11 mouse cellular contexts compared by ENCODE assay signal in the genomic region with DNA sequence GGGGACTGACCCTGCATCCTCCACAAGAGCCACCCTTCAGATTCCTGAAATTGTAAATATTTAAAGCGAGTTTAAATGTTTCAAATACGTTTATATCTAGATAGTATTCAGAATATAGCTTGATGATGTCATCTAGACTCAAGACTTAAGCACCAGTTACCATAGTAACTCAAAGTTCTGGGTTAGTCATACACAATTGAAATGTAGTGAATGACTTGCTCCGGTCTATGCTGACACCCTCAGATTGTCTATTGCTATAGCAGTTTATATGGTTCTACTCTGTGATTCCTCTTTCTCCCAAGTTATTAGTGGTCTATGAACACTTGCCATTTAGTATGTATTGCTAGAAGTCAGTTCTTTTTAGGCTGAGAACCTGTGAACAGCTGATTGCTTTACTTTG. TPM values are rescaled to one million over a fixed set of nuclear protein-coding genes. Genes with fewer than 3 reads are reported as not detected.
DNase-seq lines count a peak whose midpoint lies in the region; ATAC-seq and TF ChIP-seq lines count a peak whose summit lies in the region.
"Had no signal": no experiment of that assay in that cellular context is flagged by ENCODE, and none has a peak within 500 bp of the region (broad histone marks: within the 10 kb centered on the region; RNA-seq: fewer than 3 reads in every experiment).

No protein-coding gene starts in this region.

- TF ChIP-seq CTCF in lung, embryonic 14.5 days (IDR thresholded peaks at IDR 0.05; ENCODE audit: low read depth): peak; percentile 40

- no peaks in the 10 kb centered on the region for H3K27me3 ChIP-seq in forebrain, embryonic 14.5 days (replicated peaks; ENCODE audit: control insufficient read depth, insufficient read depth, low read length)
- no peaks in the 10 kb centered on the region for H3K27me3 ChIP-seq in forebrain, embryonic 12.5 days
- no peaks in the 10 kb centered on the region for H3K27me3 ChIP-seq in lung, embryonic 14.5 days (ENCODE audit: insufficient read depth, low read length)
- H3K27me3 ChIP-seq in forebrain, embryonic 16.5 days (replicated peaks; ENCODE audit: control insufficient read depth, insufficient read depth, low read length): no peaks in the 10 kb centered on the region
- H3K27me3 ChIP-seq in neural tube, embryonic 15.5 days (replicated peaks): no peaks in the 10 kb centered on the region
- H3K27me3 ChIP-seq: liver, embryonic 13.5 days had no signal

- WGBS in forebrain, embryonic 14.5 days: 67% methylated on average over 3 of the region's 3 CpGs
- WGBS in forebrain, embryonic 12.5 days: 80% methylated on average over 3 of the region's 3 CpGs
- WGBS in lung, embryonic 14.5 days: 43% methylated on average over 3 of the region's 3 CpGs
- WGBS in forebrain, embryonic 16.5 days: 67% methylated on average over 3 of the region's 3 CpGs
- WGBS in neural tube, embryonic 15.5 days: 73% methylated on average over 3 of the region's 3 CpGs

- H3K27ac ChIP-seq in forebrain, embryonic 14.5 days (ENCODE audit: low read depth, low read length): no peak overlapping the region
- H3K27ac ChIP-seq in forebrain, embryonic 12.5 days: no peak overlapping the region
- no peak overlapping the region for H3K27ac ChIP-seq in lung, embryonic 14.5 days (ENCODE audit: low read depth)
- H3K27ac ChIP-seq in forebrain, embryonic 16.5 days (ENCODE audit: low read length): no peak overlapping the region
- no peak overlapping the region for H3K27ac ChIP-seq in neural tube, embryonic 15.5 days (replicated peaks)
- H3K27ac ChIP-seq: liver, embryonic 13.5 days had no signal

- H3K4me3 ChIP-seq in forebrain, embryonic 14.5 days (ENCODE audit: low read depth, low read length): no peak overlapping the region
- no peak overlapping the region for H3K4me3 ChIP-seq in forebrain, embryonic 12.5 days (replicated peaks)
- no peak overlapping the region for H3K4me3 ChIP-seq in lung, embryonic 14.5 days (ENCODE audit: low read depth, low read length)
- H3K4me3 ChIP-seq in forebrain, embryonic 16.5 days (replicated peaks; ENCODE audit: low read length): no peak overlapping the region
- H3K4me3 ChIP-seq in neural tube, embryonic 15.5 days (replicated peaks): no peak overlapping the region
- H3K4me3 ChIP-seq: liver, embryonic 13.5 days had no signal

- ATAC-seq in forebrain, embryonic 14.5 days: no peak
- no peak for ATAC-seq in forebrain, embryonic 12.5 days (ENCODE audit: low FRiP score)
- peak; percentile 47; the same call in 1 of the 2 replicates for ATAC-seq in lung, embryonic 14.5 days (ENCODE audit: insufficient read depth)
- ATAC-seq in forebrain, embryonic 16.5 days: peak; percentile 90
- peak; percentile 76; the same call in 1 of the 2 replicates for ATAC-seq in neural tube, embryonic 15.5 days (ENCODE audit: low FRiP score)

- no peaks in the 10 kb centered on the region for H3K9me3 ChIP-seq in forebrain, embryonic 14.5 days (replicated peaks; ENCODE audit: control insufficient read depth, low read length)
- no peaks in the 10 kb centered on the region for H3K9me3 ChIP-seq in forebrain, embryonic 12.5 days
- no peaks in the 10 kb centered on the region for H3K9me3 ChIP-seq in lung, embryonic 14.5 days (ENCODE audit: low read depth, low read length)
- no peaks in the 10 kb centered on the region for H3K9me3 ChIP-seq in forebrain, embryonic 16.5 days (ENCODE audit: control insufficient read depth, low read length)
- H3K9me3 ChIP-seq in neural tube, embryonic 15.5 days (replicated peaks): no peaks in the 10 kb centered on the region
- H3K9me3 ChIP-seq: liver, embryonic 13.5 days had no signal

- peak; percentile 57 for DNase-seq in forebrain, embryonic 14.5 days (ENCODE audit: low spot score)
- peak; percentile 60 for DNase-seq in lung, embryonic 14.5 days
- no peak for DNase-seq in lung, postnatal 25 days (ENCODE audit: low spot score)
- DNase-seq in frontal cortex, postnatal 10 days (ENCODE audit: low spot score in 2 of 2): no peak
- no peak for DNase-seq in heart, adult 11 months
- DNase-seq: cerebellum, postnatal 14 days; liver, embryonic 13.5 days; right cerebral cortex, postnatal 4 days had no signal

- peaks cover 9% of the 10 kb centered on the region; the same call in 1 of the 2 replicates for H3K36me3 ChIP-seq in forebrain, embryonic 14.5 days (ENCODE audit: control insufficient read depth, insufficient read depth, low read length)
- peaks cover 9% of the 10 kb centered on the region for H3K36me3 ChIP-seq in forebrain, embryonic 12.5 days (replicated peaks)
- peaks cover 17% of the 10 kb centered on the region for H3K36me3 ChIP-seq in lung, embryonic 14.5 days (ENCODE audit: insufficient read depth)
- peaks cover 6% of the 10 kb centered on the region for H3K36me3 ChIP-seq in forebrain, embryonic 16.5 days (ENCODE audit: control insufficient read depth, insufficient read depth)
- peaks cover 8% of the 10 kb centered on the region for H3K36me3 ChIP-seq in neural tube, embryonic 15.5 days

- H3K4me1 ChIP-seq in forebrain, embryonic 14.5 days (ENCODE audit: control insufficient read depth, insufficient read depth, low read length): peaks cover 8% of the 10 kb centered on the region; the same call in 1 of the 2 replicates
- peaks cover 15% of the 10 kb centered on the region for H3K4me1 ChIP-seq in forebrain, embryonic 12.5 days
- H3K4me1 ChIP-seq in lung, embryonic 14.5 days (ENCODE audit: insufficient read depth): no peaks in the 10 kb centered on the region
- H3K4me1 ChIP-seq in forebrain, embryonic 16.5 days (replicated peaks; ENCODE audit: control insufficient read depth, insufficient read depth, low read length): peaks cover 7% of the 10 kb centered on the region
- H3K4me1 ChIP-seq in neural tube, embryonic 15.5 days: peaks cover 24% of the 10 kb centered on the region

- H3K9ac ChIP-seq in forebrain, embryonic 14.5 days (ENCODE audit: low read length): no peak overlapping the region
- H3K9ac ChIP-seq in forebrain, embryonic 12.5 days: no peak overlapping the region
- no peak overlapping the region for H3K9ac ChIP-seq in lung, embryonic 14.5 days
- no peak overlapping the region for H3K9ac ChIP-seq in forebrain, embryonic 16.5 days (replicated peaks; ENCODE audit: low read depth, low read length)
- no peak overlapping the region for H3K9ac ChIP-seq in neural tube, embryonic 15.5 days (replicated peaks)
- H3K9ac ChIP-seq: liver, embryonic 13.5 days had no signal

- H3K4me2 ChIP-seq in forebrain, embryonic 14.5 days (ENCODE audit: low read length): no peak overlapping the region
- H3K4me2 ChIP-seq in forebrain, embryonic 12.5 days: no peak overlapping the region
- H3K4me2 ChIP-seq in lung, embryonic 14.5 days: no peak overlapping the region
- no peak overlapping the region for H3K4me2 ChIP-seq in forebrain, embryonic 16.5 days (ENCODE audit: low read length)
- no peak overlapping the region for H3K4me2 ChIP-seq in neural tube, embryonic 15.5 days
- H3K4me2 ChIP-seq: liver, embryonic 13.5 days had no signal

RNA-seq across cellular contexts. Expression of gene Skil, which starts 14.2 kb away (rescaled TPM):
- polyA plus RNA-seq in forebrain, embryonic 14.5 days (2014; fragmentation: Nextera tagmentation; extraction: Ambion mirVana): 24.2 and 36.0 TPM in 2 replicates
- polyA plus RNA-seq in forebrain, embryonic 12.5 days (2016; fragmentation: Nextera tagmentation; extraction: Ambion mirVana): 40.1 and 40.2 TPM in 2 replicates
- polyA plus RNA-seq in lung, embryonic 14.5 days (2014; fragmentation: Nextera tagmentation; extraction: Ambion mirVana): 24.0 and 24.6 TPM in 2 replicates
- polyA plus RNA-seq in forebrain, embryonic 16.5 days (2015; fragmentation: Nextera tagmentation; extraction: Ambion mirVana): 30.8 and 32.3 TPM in 2 replicates
- polyA plus RNA-seq in neural tube, embryonic 15.5 days (2015; fragmentation: Nextera tagmentation; extraction: Ambion mirVana): 21.3 and 23.2 TPM in 2 replicates

RNA-seq across cellular contexts. Expression of gene Cldn11, which starts 40.6 kb away (rescaled TPM):
- polyA plus RNA-seq in forebrain, embryonic 14.5 days (2014; fragmentation: Nextera tagmentation; extraction: Ambion mirVana): 55.3 and 60.4 TPM in 2 replicates
- polyA plus RNA-seq in forebrain, embryonic 12.5 days (2016; fragmentation: Nextera tagmentation; extraction: Ambion mirVana): 33.1 TPM in 2 replicates
- 3.4 and 3.6 TPM in 2 replicates for polyA plus RNA-seq in lung, embryonic 14.5 days (2014; fragmentation: Nextera tagmentation; extraction: Ambion mirVana)
- 43.5 and 64.5 TPM in 2 replicates for polyA plus RNA-seq in forebrain, embryonic 16.5 days (2015; fragmentation: Nextera tagmentation; extraction: Ambion mirVana)
- polyA plus RNA-seq in neural tube, embryonic 15.5 days (2015; fragmentation: Nextera tagmentation; extraction: Ambion mirVana): 29.8 and 30.3 TPM in 2 replicates

Comparison
In these comparisons a context has a peak if more than half of its experiments do, and no peak if none do; other contexts are left out.
1. ATAC-seq: peak in lung, embryonic 14.5 days (single experiment), forebrain, embryonic 16.5 days (single experiment) and neural tube, embryonic 15.5 days (single experiment); none in forebrain, embryonic 14.5 days (single experiment) and forebrain, embryonic 12.5 days (single experiment).
2. DNase-seq: peak in forebrain, embryonic 14.5 days (single experiment) and lung, embryonic 14.5 days (single experiment); none in lung, postnatal 25 days (single experiment), frontal cortex, postnatal 10 days (0 of 2) and heart, adult 11 months (single experiment).